Mouse (Mus musculus): Measurements from ENCODE around the gene Gpx7. TPM values are rescaled to one million over a fixed set of nuclear protein-coding genes. Genes with fewer than 3 reads are reported as not detected.
"Not testable (repeated sequence)": the region's sequence is repeated elsewhere in the genome, so short reads cannot be mapped to it uniquely, and the experiment has no call there.

The Gpx7 gene
- polyA plus RNA-seq, 1 experiment, result not detected

GRCm38 (mm10) chr4:108362321-108363261, 44.2 kb downstream of the Gpx7 start:
- WGBS, result 19% methylated on average over 18 of the region's 18 CpGs
- TF ChIP-seq CTCF (IDR thresholded peaks at IDR 0.05; ENCODE audit: insufficient read depth, low read depth, low read length), result no peak
- TF ChIP-seq POLR2A (IDR thresholded peaks at IDR 0.05; ENCODE audit: insufficient read depth, low read depth, low read length), result no peak
- peaks cover 24% of the 10 kb centered on the region for H3K4me1 ChIP-seq (ENCODE audit: control insufficient read depth, insufficient read depth, low read length)
- H3K27ac ChIP-seq (ENCODE audit: insufficient read depth, low read depth, low read length), result no peak overlapping the region
- no peak overlapping the region for H3K4me3 ChIP-seq (ENCODE audit: insufficient read depth, low read depth, low read length)

GRCm38 (mm10) chr4:108360136-108361055, 46.4 kb downstream of the Gpx7 start:
- Histone ChIP-seq H3K4me1 (ENCODE audit: control insufficient read depth, insufficient read depth, low read length) (peaks cover 24% of the 10 kb centered on the region), H3K27ac (ENCODE audit: insufficient read depth, low read depth, low read length) (peak overlapping the region; percentile 81), H3K4me3 (ENCODE audit: insufficient read depth, low read depth, low read length) (peak overlapping the region; percentile 29)
- TF ChIP-seq POLR2A (IDR thresholded peaks at IDR 0.05; ENCODE audit: insufficient read depth, low read depth, low read length) (no peak), CTCF (IDR thresholded peaks at IDR 0.05; ENCODE audit: insufficient read depth, low read depth, low read length) (no peak)
- 11% methylated on average over 28 of the region's 28 CpGs for WGBS

- Histone ChIP-seq H3K4me3 (ENCODE audit: insufficient read depth, low read depth, low read length) (no peak overlapping the region), H3K4me1 (ENCODE audit: control insufficient read depth, insufficient read depth, low read length) (peaks cover 19% of the 10 kb centered on the region), H3K27ac (ENCODE audit: insufficient read depth, low read depth, low read length) (no peak overlapping the region)
- WGBS, result 25% methylated on average over 4 of the region's 4 CpGs
- TF ChIP-seq CTCF (IDR thresholded peaks at IDR 0.05; ENCODE audit: insufficient read depth, low read depth, low read length) (no peak), POLR2A (IDR thresholded peaks at IDR 0.05; ENCODE audit: insufficient read depth, low read depth, low read length) (no peak)
Observed at GRCm38 (mm10) chr4:108358498-108358897, 48.3 kb downstream of the Gpx7 start.

GRCm38 (mm10) chr4:108357458-108357857, 49.3 kb downstream of the Gpx7 start:
- TF ChIP-seq CTCF (IDR thresholded peaks at IDR 0.05; ENCODE audit: insufficient read depth, low read depth, low read length) (no peak), POLR2A (IDR thresholded peaks at IDR 0.05; ENCODE audit: insufficient read depth, low read depth, low read length) (no peak)
- H3K4me3 ChIP-seq (ENCODE audit: insufficient read depth, low read depth, low read length), result no peak overlapping the region
- no peak overlapping the region for H3K27ac ChIP-seq (ENCODE audit: insufficient read depth, low read depth, low read length)
- H3K4me1 ChIP-seq (ENCODE audit: control insufficient read depth, insufficient read depth, low read length), result peaks cover 10% of the 10 kb centered on the region
- 93% methylated on average over 8 of the region's 8 CpGs for WGBS

GRCm38 (mm10) chr4:108353591-108353990, 53.2 kb downstream of the Gpx7 start:
- not testable (repeated sequence) for H3K4me3 ChIP-seq (ENCODE audit: insufficient read depth, low read depth, low read length); H3K4me1 ChIP-seq (ENCODE audit: control insufficient read depth, insufficient read depth, low read length); H3K27ac ChIP-seq (ENCODE audit: insufficient read depth, low read depth, low read length)

GRCm38 (mm10) chr4:108350819-108351218, 55.9 kb downstream of the Gpx7 start:
- Histone ChIP-seq H3K4me1 (ENCODE audit: control insufficient read depth, insufficient read depth, low read length) (peaks cover 4% of the 10 kb centered on the region), H3K4me3 (ENCODE audit: insufficient read depth, low read depth, low read length) (no peak overlapping the region), H3K27ac (ENCODE audit: insufficient read depth, low read depth, low read length) (no peak overlapping the region)
- TF ChIP-seq CTCF (IDR thresholded peaks at IDR 0.05; ENCODE audit: insufficient read depth, low read depth, low read length) (no peak), POLR2A (IDR thresholded peaks at IDR 0.05; ENCODE audit: insufficient read depth, low read depth, low read length) (no peak)
- 20% methylated on average over 8 of the region's 8 CpGs for WGBS

Other genes with a start within 250 kb of the Gpx7 start
- not detected in 2 replicates for gene Echdc2, start 241.5 kb downstream of the Gpx7 start, polyA plus RNA-seq (2012; ENCODE audit: insufficient read depth, insufficient read length, low replicate concordance, missing spikeins)
- not detected in 2 replicates for gene Zyg11a, start 188.9 kb downstream of the Gpx7 start, polyA plus RNA-seq (2012; ENCODE audit: insufficient read depth, insufficient read length, low replicate concordance, missing spikeins)
- gene Zyg11b, start 105.9 kb downstream of the Gpx7 start, polyA plus RNA-seq (2012; ENCODE audit: insufficient read depth, insufficient read length, low replicate concordance, missing spikeins), result 69.6 and 87.5 TPM in 2 replicates
- gene Coa7, start 78.8 kb downstream of the Gpx7 start, polyA plus RNA-seq (2012; ENCODE audit: insufficient read depth, insufficient read length, low replicate concordance, missing spikeins), result not detected in 2 replicates
- not detected in 2 replicates for gene Shisal2a, start 23.6 kb downstream of the Gpx7 start, polyA plus RNA-seq (2012; ENCODE audit: insufficient read depth, insufficient read length, low replicate concordance, missing spikeins)
- gene Tut4, start 52.5 kb upstream of the Gpx7 start, polyA plus RNA-seq (2012; ENCODE audit: insufficient read depth, insufficient read length, low replicate concordance, missing spikeins), result not detected in 2 replicates
- gene Prpf38a, start 172.4 kb upstream of the Gpx7 start, polyA plus RNA-seq (2012; ENCODE audit: insufficient read depth, insufficient read length, low replicate concordance, missing spikeins), result not detected in 2 replicates
- gene Orc1, start 172.5 kb upstream of the Gpx7 start, polyA plus RNA-seq (2012; ENCODE audit: insufficient read depth, insufficient read length, low replicate concordance, missing spikeins), result not detected in 2 replicates
- not detected in 2 replicates for gene Cc2d1b, start 213.0 kb upstream of the Gpx7 start, polyA plus RNA-seq (2012; ENCODE audit: insufficient read depth, insufficient read length, low replicate concordance, missing spikeins)